Mouse (Mus musculus) frontal cortex, adult 2 months (tissue): ENCODE results near the gene 4930442H23Rik. TPM values are rescaled to one million over a fixed set of nuclear protein-coding genes. Genes with fewer than 3 reads are reported as not detected.

ENCODE experiments used
- DNase-seq, 2 experiments: peaks; one replicate each; pipeline ENCODE4 v3.0.0; 2022; ENCODE audit warnings: low spot score in 1 of 2; ENCODE audit errors: extremely low spot score in 1 of 2
- polyA plus RNA-seq: library from polyadenylated mRNA; depleted of rRNA; stranded (reverse); fragments of >200 nt; gene quantifications from 2 replicates; pipeline ENCODE4 v1.2.3, GENCODE M21; 2012

Gene 4930442H23Rik
- polyA plus RNA-seq, 1 experiment = not detected

GRCm38 (mm10) chr10:81146296-81146695, 37.4 kb downstream of the 4930442H23Rik start:
- no peak for DNase-seq

- no peak for DNase-seq
Observed at GRCm38 (mm10) chr10:81145778-81146177, 37.9 kb downstream of the 4930442H23Rik start.

- no peak for DNase-seq
Observed at GRCm38 (mm10) chr10:81145307-81145706, 38.3 kb downstream of the 4930442H23Rik start.

- no peak for DNase-seq
Observed at GRCm38 (mm10) chr10:81144667-81145066, 39.0 kb downstream of the 4930442H23Rik start.

GRCm38 (mm10) chr10:81143845-81144437, 39.7 kb downstream of the 4930442H23Rik start:
- no peak for DNase-seq

GRCm38 (mm10) chr10:81143157-81143633, 40.5 kb downstream of the 4930442H23Rik start:
- no peak for DNase-seq

- DNase-seq = no peak
Observed at GRCm38 (mm10) chr10:81142551-81142981, 41.1 kb downstream of the 4930442H23Rik start.

- DNase-seq = no peak
Observed at GRCm38 (mm10) chr10:81141455-81142210, 42.0 kb downstream of the 4930442H23Rik start.

GRCm38 (mm10) chr10:81140717-81141454, 42.8 kb downstream of the 4930442H23Rik start:
- no peak for DNase-seq

- DNase-seq = no peak
Observed at GRCm38 (mm10) chr10:81140005-81140404, 43.6 kb downstream of the 4930442H23Rik start.

- no peak for DNase-seq
Observed at GRCm38 (mm10) chr10:81139529-81139846, 44.2 kb downstream of the 4930442H23Rik start.

GRCm38 (mm10) chr10:81138821-81139528, 44.7 kb downstream of the 4930442H23Rik start:
- DNase-seq = no peak

GRCm38 (mm10) chr10:81138131-81138782, 45.4 kb downstream of the 4930442H23Rik start:
- peak in 1 of 2 experiments; percentile 40 for DNase-seq

GRCm38 (mm10) chr10:81137252-81138130, 46.2 kb downstream of the 4930442H23Rik start:
- peak; percentile 99 to 100 for DNase-seq

- no peak for DNase-seq
Observed at GRCm38 (mm10) chr10:81136706-81137231, 46.9 kb downstream of the 4930442H23Rik start.

- peak in 1 of 2 experiments; percentile 75 for DNase-seq
Observed at GRCm38 (mm10) chr10:81135831-81136705, 47.6 kb downstream of the 4930442H23Rik start.

GRCm38 (mm10) chr10:81134966-81135681, 48.5 kb downstream of the 4930442H23Rik start, which contains the start of gene Zbtb7a:
Gene Zbtb7a, plus strand, starts transcription at chr10:81135220.
- DNase-seq = peak in 1 of 2 experiments; percentile 62
